Mouse (Mus musculus): Measurements from ENCODE around the gene Cdh23.

DNA sequence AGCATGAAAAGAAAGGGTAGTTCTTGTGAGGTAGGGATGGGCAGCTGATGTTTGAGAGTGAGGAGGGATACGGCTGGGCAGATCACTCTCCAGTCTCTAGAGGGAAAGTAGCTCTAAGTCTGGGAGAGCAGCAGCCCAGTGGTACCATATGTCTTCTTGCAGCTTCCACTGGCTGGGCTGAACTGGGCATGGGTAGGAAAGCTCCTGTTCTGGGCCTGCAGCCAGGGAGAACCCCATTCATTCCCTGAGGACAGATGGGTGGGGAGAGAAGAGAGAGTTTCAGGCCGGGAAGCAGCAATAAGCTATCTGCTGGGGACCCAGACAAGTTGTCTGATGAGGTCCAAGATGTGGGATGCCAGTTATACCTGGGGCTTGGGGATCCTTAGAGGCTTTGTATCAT lies 326.2 kb downstream of the Cdh23 start:
- TF ChIP-seq POLR2A (IDR thresholded peaks at IDR 0.05; ENCODE audit: borderline replicate concordance, extremely low read depth, insufficient read depth, insufficient read length, poor library complexity, severe bottlenecking): no peak
- TF ChIP-seq CTCF (IDR thresholded peaks at IDR 0.05; ENCODE audit: borderline replicate concordance, extremely low read depth, insufficient read depth, insufficient read length): no peak

Data from brain, embryonic 14.5 days (tissue).